Mouse (Mus musculus): ENCODE measurements around the gene Timp2. TPM values are rescaled to one million over a fixed set of nuclear protein-coding genes. Genes with fewer than 3 reads are reported as not detected.

The Timp2 gene
- polyA plus RNA-seq, 1 experiment = 186 TPM

DNA sequence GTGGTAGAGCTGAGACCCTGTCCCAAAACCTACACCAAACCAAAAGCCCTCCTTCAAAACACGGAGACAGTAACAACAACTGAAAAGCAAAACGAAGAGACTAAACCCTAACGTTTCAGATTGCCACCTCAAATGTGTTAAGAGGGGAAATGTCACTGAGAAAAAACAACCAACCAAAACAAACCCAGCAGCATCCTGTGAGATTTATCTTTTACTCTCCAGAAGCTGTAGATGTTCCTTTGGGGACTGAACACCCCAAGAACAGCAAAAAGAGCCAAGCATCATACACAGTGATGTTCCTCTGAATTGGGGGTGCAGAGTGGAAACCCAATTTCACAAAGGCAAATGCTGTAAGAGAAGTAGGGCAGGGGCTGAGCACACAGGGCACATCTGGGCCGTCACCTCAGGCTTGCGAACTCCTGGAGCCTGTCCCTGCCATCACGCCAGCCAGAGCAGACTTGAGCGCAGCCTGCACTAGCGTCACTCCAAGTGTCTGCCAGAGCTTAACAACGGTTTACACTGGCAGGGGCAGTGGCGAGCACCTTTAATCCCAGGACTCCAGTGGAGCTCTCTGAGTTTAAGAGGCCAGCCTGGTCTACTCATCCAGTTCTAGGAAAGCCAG, 89.4 kb downstream of the Timp2 start:
- TF ChIP-seq POLR2A (IDR thresholded peaks at IDR 0.05; ENCODE audit: extremely low read depth, insufficient read depth, low read length) = no peak
- no peak for TF ChIP-seq CTCF (IDR thresholded peaks at IDR 0.05; ENCODE audit: extremely low read depth, insufficient read depth, low read length)
- H3K4me1 ChIP-seq (ENCODE audit: control insufficient read depth, insufficient read depth, low read length) = no peaks in the 10 kb centered on the region
- H3K27ac ChIP-seq (ENCODE audit: insufficient read depth, low read length) = no peak overlapping the region
- H3K4me3 ChIP-seq (ENCODE audit: insufficient read depth, low read length) = no peak overlapping the region

DNA sequence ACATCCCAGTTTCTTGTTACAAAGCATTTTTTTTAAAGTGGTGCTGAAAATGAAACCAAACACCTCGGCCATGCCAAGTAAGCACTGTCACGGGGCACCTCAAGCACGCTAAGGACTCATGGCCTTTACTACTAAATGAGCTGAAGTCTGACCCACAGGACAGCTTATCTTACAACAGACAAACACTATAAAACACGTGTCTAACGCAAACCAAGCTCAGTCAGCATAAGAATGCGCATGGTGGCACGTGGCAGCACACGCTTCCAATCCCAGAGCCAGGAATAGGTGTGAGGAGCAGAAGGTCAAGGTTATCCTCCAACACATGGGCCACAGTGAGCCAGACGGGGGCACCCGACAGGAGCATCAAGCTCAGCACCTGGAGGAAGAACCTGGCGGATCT, 89.9 kb downstream of the Timp2 start:
- H3K27ac ChIP-seq (ENCODE audit: insufficient read depth, low read length) = no peak overlapping the region
- H3K4me3 ChIP-seq (ENCODE audit: insufficient read depth, low read length) = no peak overlapping the region
- H3K4me1 ChIP-seq (ENCODE audit: control insufficient read depth, insufficient read depth, low read length) = no peaks in the 10 kb centered on the region
- TF ChIP-seq POLR2A (IDR thresholded peaks at IDR 0.05; ENCODE audit: extremely low read depth, insufficient read depth, low read length) (no peak), CTCF (IDR thresholded peaks at IDR 0.05; ENCODE audit: extremely low read depth, insufficient read depth, low read length) (no peak)

DNA sequence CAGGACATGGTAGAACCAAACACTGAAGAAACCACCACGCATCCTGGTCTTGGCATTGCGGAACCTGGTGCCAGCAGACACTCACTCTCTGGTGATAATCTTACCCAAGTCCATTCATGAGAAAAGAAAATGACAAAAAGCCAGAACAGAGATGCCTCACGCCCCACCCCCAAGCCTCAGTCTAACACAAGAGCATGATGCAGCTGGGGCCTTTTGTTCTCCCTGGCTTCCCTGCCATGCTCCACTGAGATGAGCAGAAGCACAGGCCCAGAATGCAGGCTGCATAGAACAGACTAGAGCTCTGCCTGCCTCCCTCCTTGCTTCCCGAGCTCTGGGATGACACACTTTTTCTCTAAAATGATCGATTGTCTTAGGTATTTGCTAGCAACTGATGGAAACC, 92.4 kb downstream of the Timp2 start:
- H3K4me1 ChIP-seq (ENCODE audit: control insufficient read depth, insufficient read depth, low read length) = no peaks in the 10 kb centered on the region
- TF ChIP-seq CTCF (IDR thresholded peaks at IDR 0.05; ENCODE audit: extremely low read depth, insufficient read depth, low read length) (no peak), POLR2A (IDR thresholded peaks at IDR 0.05; ENCODE audit: extremely low read depth, insufficient read depth, low read length) (no peak)
- no peak overlapping the region for H3K4me3 ChIP-seq (ENCODE audit: insufficient read depth, low read length)
- no peak overlapping the region for H3K27ac ChIP-seq (ENCODE audit: insufficient read depth, low read length)

DNA sequence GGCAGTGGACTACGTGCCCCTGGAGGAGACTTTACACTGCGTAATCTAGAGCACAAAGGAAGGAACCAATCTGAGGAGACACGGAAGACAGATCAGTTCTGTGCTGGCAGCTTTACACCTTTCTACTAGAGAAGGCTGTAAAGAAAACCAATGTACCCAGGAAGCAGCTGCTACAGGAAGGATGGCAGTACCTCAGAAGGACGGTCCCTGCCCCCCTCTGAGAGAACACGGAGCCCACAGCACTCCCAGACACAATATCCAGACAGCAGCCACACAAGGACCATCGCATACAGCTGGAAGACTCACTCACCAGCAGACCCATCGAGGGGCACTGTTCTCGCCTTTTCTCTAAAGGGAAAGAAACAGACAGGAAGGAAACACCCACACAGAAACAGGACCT, 95.5 kb downstream of the Timp2 start:
- no peaks in the 10 kb centered on the region for H3K4me1 ChIP-seq (ENCODE audit: control insufficient read depth, insufficient read depth, low read length)
- H3K4me3 ChIP-seq (ENCODE audit: insufficient read depth, low read length) = no peak overlapping the region
- TF ChIP-seq POLR2A (IDR thresholded peaks at IDR 0.05; ENCODE audit: extremely low read depth, insufficient read depth, low read length) (no peak), CTCF (IDR thresholded peaks at IDR 0.05; ENCODE audit: extremely low read depth, insufficient read depth, low read length) (no peak)
- H3K27ac ChIP-seq (ENCODE audit: insufficient read depth, low read length) = no peak overlapping the region

DNA sequence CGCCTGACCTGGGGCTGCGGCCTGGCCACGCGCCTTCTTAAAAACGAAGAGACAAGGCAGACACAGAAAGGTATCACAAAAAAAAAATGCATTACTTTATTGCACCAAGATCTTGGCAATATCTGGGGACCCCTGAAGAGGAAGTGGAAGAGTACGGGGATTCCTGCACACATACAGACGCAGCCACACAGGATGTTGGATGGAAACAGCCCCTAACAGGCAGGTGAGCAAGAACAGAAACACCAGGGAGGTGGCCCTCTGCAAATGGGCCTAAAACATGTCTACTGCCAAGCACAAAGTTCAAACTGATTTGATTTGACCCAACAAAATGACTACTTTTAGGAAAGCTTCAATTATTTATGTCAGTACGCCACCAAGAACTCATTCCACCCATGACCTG, 96.0 kb downstream of the Timp2 start:
- TF ChIP-seq POLR2A (IDR thresholded peaks at IDR 0.05; ENCODE audit: extremely low read depth, insufficient read depth, low read length) = no peak
- TF ChIP-seq CTCF (IDR thresholded peaks at IDR 0.05; ENCODE audit: extremely low read depth, insufficient read depth, low read length) = no peak
- Histone ChIP-seq H3K4me1 (ENCODE audit: control insufficient read depth, insufficient read depth, low read length) (0 out of 2 replicates have a peak, but pooled peaks cover 2% of the 10 kb centered on the region), H3K4me3 (ENCODE audit: insufficient read depth, low read length) (no peak overlapping the region), H3K27ac (ENCODE audit: insufficient read depth, low read length) (no peak overlapping the region)

DNA sequence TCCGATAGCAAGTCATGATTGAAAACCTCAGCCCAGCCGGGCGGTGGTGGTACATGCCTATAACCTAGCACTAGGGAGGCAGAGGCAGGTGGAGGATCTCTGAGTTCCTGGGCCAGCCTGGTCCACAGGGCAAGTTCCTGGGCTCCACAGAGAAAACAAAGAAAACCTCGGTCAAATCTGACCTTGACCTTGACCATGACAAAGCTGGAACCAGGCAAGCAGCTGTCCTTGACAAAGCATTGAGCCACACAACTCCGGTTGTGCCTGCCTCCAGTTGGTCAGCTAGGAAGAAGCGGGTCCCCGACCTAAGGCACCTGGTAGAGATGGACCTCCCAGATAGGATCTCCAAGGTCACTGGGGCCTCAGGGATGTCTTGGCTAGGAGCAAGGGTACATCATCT, 99.2 kb downstream of the Timp2 start:
- no peak overlapping the region for H3K27ac ChIP-seq (ENCODE audit: insufficient read depth, low read length)
- TF ChIP-seq CTCF (IDR thresholded peaks at IDR 0.05; ENCODE audit: extremely low read depth, insufficient read depth, low read length) = no peak
- TF ChIP-seq POLR2A (IDR thresholded peaks at IDR 0.05; ENCODE audit: extremely low read depth, insufficient read depth, low read length) = no peak
- H3K4me3 ChIP-seq (ENCODE audit: insufficient read depth, low read length) = no peak overlapping the region
- peaks cover 5% of the 10 kb centered on the region for H3K4me1 ChIP-seq (ENCODE audit: control insufficient read depth, insufficient read depth, low read length)

DNA sequence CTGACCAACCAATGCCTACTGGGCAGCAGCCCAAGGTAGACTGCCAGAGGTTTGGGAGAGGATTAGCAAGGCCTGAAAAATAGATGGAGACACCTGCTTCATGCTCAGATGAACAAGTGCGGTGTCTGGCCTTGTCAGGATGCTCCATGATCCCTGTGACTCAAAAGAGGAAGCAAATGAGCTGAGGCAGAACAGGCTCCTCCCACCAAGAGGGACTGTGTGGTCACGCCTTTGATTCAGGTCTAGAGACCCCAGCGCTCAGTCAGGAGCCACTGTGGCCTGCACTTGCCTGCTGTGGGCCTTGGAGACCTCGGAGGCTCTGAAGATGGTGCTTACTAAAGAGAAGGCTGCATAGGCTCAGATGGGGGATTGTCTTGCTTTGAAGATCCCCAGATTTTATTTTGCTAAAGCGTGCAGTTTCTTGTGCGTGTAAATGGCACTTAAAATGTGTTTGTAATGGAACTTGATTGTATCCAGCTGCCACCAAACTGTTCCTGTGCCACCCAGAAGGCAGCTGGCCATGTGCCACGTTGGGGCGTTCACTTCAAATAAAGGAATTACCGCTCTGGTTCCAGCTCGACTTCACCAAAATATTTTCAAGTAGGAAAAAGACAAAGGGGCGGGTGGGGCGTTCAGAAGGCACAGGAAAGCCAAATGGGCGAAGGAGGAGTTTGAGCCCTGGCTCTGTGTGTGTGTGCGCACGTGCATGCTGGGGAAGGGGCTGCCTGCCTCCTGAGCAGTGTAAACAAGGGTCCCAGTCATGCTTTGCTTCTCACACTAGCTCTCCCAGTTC, 101.2 kb downstream of the Timp2 start:
- TF ChIP-seq POLR2A (IDR thresholded peaks at IDR 0.05; ENCODE audit: extremely low read depth, insufficient read depth, low read length) (no peak), CTCF (IDR thresholded peaks at IDR 0.05; ENCODE audit: extremely low read depth, insufficient read depth, low read length) (no peak)
- Histone ChIP-seq H3K4me1 (ENCODE audit: control insufficient read depth, insufficient read depth, low read length) (peaks cover 5% of the 10 kb centered on the region), H3K27ac (ENCODE audit: insufficient read depth, low read length) (peak overlapping the region; percentile 3; the same call in 1 of the 2 replicates), H3K4me3 (ENCODE audit: insufficient read depth, low read length) (no peak overlapping the region)

DNA sequence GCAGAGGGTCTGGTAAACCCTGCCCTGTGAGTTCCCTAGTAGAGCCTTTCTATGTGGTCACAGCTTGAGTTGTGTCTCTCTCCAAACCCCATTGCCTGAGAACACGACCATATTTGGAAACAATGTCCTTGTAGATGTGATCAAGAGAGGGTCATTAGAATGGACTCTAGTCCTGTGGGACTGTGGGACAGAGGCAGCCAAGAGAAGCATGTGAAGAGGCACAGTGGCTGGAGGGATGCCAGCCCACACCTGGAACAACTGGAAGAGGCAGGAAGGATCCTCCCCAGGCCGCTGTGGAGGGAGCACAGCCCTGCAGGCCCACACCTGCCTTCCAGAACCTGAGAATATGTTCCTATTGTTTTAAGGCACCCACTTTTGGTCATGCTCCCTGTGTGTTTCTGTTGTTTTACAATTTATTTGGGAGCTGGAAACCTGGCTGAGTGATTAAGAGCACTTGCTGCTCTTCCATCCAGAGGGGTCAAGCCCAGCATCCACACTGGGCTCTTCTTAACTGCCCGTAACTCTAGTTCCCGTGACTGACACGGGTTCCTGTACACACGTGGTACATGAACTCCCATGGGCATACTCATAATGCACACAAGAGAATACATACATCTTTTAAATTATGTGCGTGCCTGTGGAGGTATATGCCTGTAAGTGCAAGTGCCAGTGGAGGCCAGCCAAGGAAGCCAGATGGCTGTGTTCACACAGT, 101.9 kb downstream of the Timp2 start:
- Histone ChIP-seq H3K27ac (ENCODE audit: insufficient read depth, low read length) (peak overlapping the region; percentile 3; the same call in 1 of the 2 replicates), H3K4me1 (ENCODE audit: control insufficient read depth, insufficient read depth, low read length) (peaks cover 5% of the 10 kb centered on the region), H3K4me3 (ENCODE audit: insufficient read depth, low read length) (no peak overlapping the region)
- TF ChIP-seq POLR2A (IDR thresholded peaks at IDR 0.05; ENCODE audit: extremely low read depth, insufficient read depth, low read length) (no peak), CTCF (IDR thresholded peaks at IDR 0.05; ENCODE audit: extremely low read depth, insufficient read depth, low read length) (no peak)

Other genes starting within 250 kb of the Timp2 start
- gene Dnah17, start 225.1 kb downstream of the Timp2 start, polyA plus RNA-seq (2012; rRNA removed) = 0.06 and 0.10 TPM in 2 replicates
- 69.2 and 80.3 TPM in 2 replicates for gene Cyth1, start 107.1 kb downstream of the Timp2 start, polyA plus RNA-seq (2012; rRNA removed)
- 26.7 and 27.3 TPM in 2 replicates for gene Usp36, start 65.5 kb downstream of the Timp2 start, polyA plus RNA-seq (2012; rRNA removed)
- 0.26 and 0.48 TPM in 2 replicates for gene Cep295nl, start 13.2 kb downstream of the Timp2 start, polyA plus RNA-seq (2012; rRNA removed)
- gene Lgals3bp, start 46.4 kb upstream of the Timp2 start, polyA plus RNA-seq (2012; rRNA removed) = 29.1 and 37.5 TPM in 2 replicates
- gene Cant1, start 63.3 kb upstream of the Timp2 start, polyA plus RNA-seq (2012; rRNA removed) = 36.9 and 39.0 TPM in 2 replicates
- gene C1qtnf1, start 72.5 kb upstream of the Timp2 start, polyA plus RNA-seq (2012; rRNA removed) = 3.0 and 3.4 TPM in 2 replicates
- 10.3 and 12.0 TPM in 2 replicates for gene Engase, start 121.1 kb upstream of the Timp2 start, polyA plus RNA-seq (2012; rRNA removed)